Mouse (Mus musculus) E14TG2a.4 (cell line): ENCODE data around the gene Prr12.

Source experiments
- H3K27me3 ChIP-seq: 2 replicates; pipeline ENCODE4 v1.6.1; 2014; ENCODE audit warnings: low read length, control low read depth; ENCODE audit not compliant: insufficient read depth
- H3K36me3 ChIP-seq: 2 replicates; pipeline ENCODE4 v1.6.1; 2014; ENCODE audit warnings: low read length, control low read depth; ENCODE audit not compliant: insufficient read depth
- H3K4me1 ChIP-seq: replicated peaks from 2 replicates; pipeline ENCODE4 v1.6.1; 2014; ENCODE audit warnings: low read depth, low read length, control low read depth
- H3K4me3 ChIP-seq: replicated peaks from 2 replicates; pipeline ENCODE4 v1.5.1; 2014; ENCODE audit warnings: mild to moderate bottlenecking, low read length
- H3K9me3 ChIP-seq: 2 replicates; pipeline ENCODE4 v1.6.1; 2014; ENCODE audit warnings: low read length, control low read depth
- CTCF ChIP-seq: conservative IDR thresholded peaks from 2 replicates; pipeline ENCODE4 v1.5.1; 2014; ENCODE audit warnings: low read length
- NANOG ChIP-seq: IDR thresholded peaks from 2 replicates; pipeline ENCODE4 v1.6.1; 2014; ENCODE audit warnings: borderline replicate concordance, low read length, mixed read lengths
- POU5F1 ChIP-seq: IDR thresholded peaks from 2 replicates; pipeline ENCODE4 v1.6.1; 2014; ENCODE audit warnings: low read length, borderline replicate concordance

Gene Prr12

DNA sequence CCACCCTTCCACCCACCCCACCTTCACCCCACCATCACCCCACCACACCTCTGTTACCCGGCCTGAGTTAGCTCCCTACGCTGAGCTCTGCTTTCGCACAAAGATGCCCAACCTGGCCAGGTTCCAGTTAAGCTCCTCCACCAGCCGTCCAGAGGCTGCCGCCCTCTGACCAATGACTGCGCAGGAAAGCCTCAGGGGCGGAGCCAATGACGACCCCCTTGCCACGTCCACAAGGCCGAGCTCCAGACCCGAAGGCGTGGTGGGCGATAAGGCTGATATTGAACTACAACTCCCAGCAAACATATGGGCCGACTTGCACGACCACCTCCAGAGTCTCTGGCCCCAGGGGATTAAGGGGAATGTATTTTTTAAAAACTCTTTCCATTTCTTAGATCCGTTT is 39.4 kb upstream of the Prr12 start, which contains the start of gene Rcn3:
Gene Rcn3, minus strand, starts transcription at position 174 of the 400 bp plus-strand sequence.
- Histone ChIP-seq H3K27me3 (no peaks in the 10 kb centered on the region), H3K4me3 (peak within 1 kb of the TSS; percentile 74), H3K9me3 (no peaks in the 10 kb centered on the region), H3K36me3 (peaks cover 11% of the 10 kb centered on the region), H3K4me1 (peaks cover 76% of the 10 kb centered on the region)
- TF ChIP-seq POU5F1 (no peak), CTCF (no peak), NANOG (no peak)

- H3K4me1 ChIP-seq: peaks cover 80% of the 10 kb centered on the region
Measured at GRCm38 (mm10) chr7:45091001-45091990, 38.6 kb upstream of the Prr12 start.

GRCm38 (mm10) chr7:45090251-45090977 is 37.7 kb upstream of the Prr12 start:
- Histone ChIP-seq H3K9me3 (no peaks in the 10 kb centered on the region), H3K4me3 (0 out of 2 replicates have a peak overlapping the region, but pooled peaks have one; percentile 74)
- TF ChIP-seq CTCF: no peak
- no peak for TF ChIP-seq NANOG
- TF ChIP-seq POU5F1: no peak

More at GRCm38 (mm10) chr7:45091001-45091990, 38.6 kb upstream of the Prr12 start:
- TF ChIP-seq NANOG: no peak
- TF ChIP-seq POU5F1: no peak
- TF ChIP-seq CTCF: no peak
- no peaks in the 10 kb centered on the region for H3K27me3 ChIP-seq
- H3K4me3 ChIP-seq: peak overlapping the region; percentile 74
- no peaks in the 10 kb centered on the region for H3K9me3 ChIP-seq
- peaks cover 17% of the 10 kb centered on the region for H3K36me3 ChIP-seq

DNA sequence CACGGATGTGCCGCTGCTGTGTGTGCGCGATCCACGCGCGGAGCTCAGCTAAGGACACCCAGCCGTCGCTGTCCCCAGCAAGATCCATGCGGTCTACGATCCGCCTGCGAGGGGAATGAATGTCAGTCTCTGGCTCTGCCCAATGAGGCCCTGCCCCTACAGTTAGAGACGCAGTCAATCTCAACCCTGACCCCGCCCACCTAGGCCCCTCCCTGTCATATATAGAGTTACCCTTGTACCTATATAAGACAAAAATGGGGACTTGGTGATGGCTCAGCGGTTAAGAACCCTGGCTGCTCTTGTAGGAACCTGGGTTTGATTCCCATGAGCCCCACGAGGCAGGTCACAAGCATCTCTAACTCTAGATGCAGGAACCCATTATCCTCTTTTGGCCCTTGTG is 35.9 kb upstream of the Prr12 start:
- H3K36me3 ChIP-seq: peaks cover 42% of the 10 kb centered on the region
- no peaks in the 10 kb centered on the region for H3K27me3 ChIP-seq
- H3K4me1 ChIP-seq: peaks cover 75% of the 10 kb centered on the region
- no peak for TF ChIP-seq POU5F1
- no peak for TF ChIP-seq NANOG
- no peak for TF ChIP-seq CTCF
- no peaks in the 10 kb centered on the region for H3K9me3 ChIP-seq
- H3K4me3 ChIP-seq: peak overlapping the region; percentile 60

More at GRCm38 (mm10) chr7:45090251-45090977, 37.7 kb upstream of the Prr12 start:
- peaks cover 78% of the 10 kb centered on the region for H3K4me1 ChIP-seq
- H3K27me3 ChIP-seq: no peaks in the 10 kb centered on the region
- peaks cover 26% of the 10 kb centered on the region for H3K36me3 ChIP-seq

GRCm38 (mm10) chr7:45086084-45086483 is 33.4 kb upstream of the Prr12 start:
- Histone ChIP-seq H3K4me1 (peaks cover 79% of the 10 kb centered on the region), H3K27me3 (no peaks in the 10 kb centered on the region), H3K9me3 (no peaks in the 10 kb centered on the region), H3K36me3 (peaks cover 50% of the 10 kb centered on the region), H3K4me3 (no peak overlapping the region)
- no peak for TF ChIP-seq POU5F1
- TF ChIP-seq CTCF: peak; percentile 83

- H3K4me1 ChIP-seq: peaks cover 71% of the 10 kb centered on the region
- TF ChIP-seq NANOG (no peak), POU5F1 (no peak), CTCF (no peak)
- no peaks in the 10 kb centered on the region for H3K27me3 ChIP-seq
- peaks cover 50% of the 10 kb centered on the region for H3K36me3 ChIP-seq
- H3K9me3 ChIP-seq: no peaks in the 10 kb centered on the region
- H3K4me3 ChIP-seq: peak overlapping the region; percentile 55
Measured at GRCm38 (mm10) chr7:45083300-45083890, 30.7 kb upstream of the Prr12 start.

- Histone ChIP-seq H3K27me3 (no peaks in the 10 kb centered on the region), H3K36me3 (peaks cover 52% of the 10 kb centered on the region), H3K4me3 (peak overlapping the region; percentile 55), H3K4me1 (peaks cover 67% of the 10 kb centered on the region), H3K9me3 (no peaks in the 10 kb centered on the region)
- TF ChIP-seq CTCF: no peak
- no peak for TF ChIP-seq NANOG
- TF ChIP-seq POU5F1: no peak
Measured at GRCm38 (mm10) chr7:45082401-45083299, 30.0 kb upstream of the Prr12 start.

GRCm38 (mm10) chr7:45081016-45081415 is 28.3 kb upstream of the Prr12 start:
- no peaks in the 10 kb centered on the region for H3K27me3 ChIP-seq
- H3K4me1 ChIP-seq: peaks cover 67% of the 10 kb centered on the region
- H3K4me3 ChIP-seq: no peak overlapping the region
- no peaks in the 10 kb centered on the region for H3K9me3 ChIP-seq
- peaks cover 54% of the 10 kb centered on the region for H3K36me3 ChIP-seq
- TF ChIP-seq POU5F1 (no peak), NANOG (no peak), CTCF (no peak)
